Mouse (Mus musculus): Measurements from ENCODE around the gene Dnajb3. TPM values are rescaled to one million over a fixed set of nuclear protein-coding genes. Genes with fewer than 3 reads are reported as not detected.
A peak's percentile ranks its signal among the peaks of the same experiment; 100 is the strongest.
"Not testable (repeated sequence)": the region's sequence is repeated elsewhere in the genome, so short reads cannot be mapped to it uniquely, and the experiment has no call there.

The Dnajb3 gene
- total and polyA plus RNA-seq, 3 experiments = 0.16 TPM; not detected in 2

- Histone ChIP-seq H3K4me3 (ENCODE audit: low read depth, low read length) (no peak overlapping the region), H3K9me3 (replicated peaks) (no peaks in the 10 kb centered on the region), H3K4me1 (ENCODE audit: insufficient read depth, low read depth, low read length) (no peaks in the 10 kb centered on the region), H3K36me3 (replicated peaks) (no peaks in the 10 kb centered on the region), H3K27me3 (ENCODE audit: insufficient read depth, low read length) (no peaks in the 10 kb centered on the region)
- no peak for DNase-seq (ENCODE audit: low spot score)
- ATAC-seq (ENCODE audit: extremely low read depth, insufficient number of reproducible peaks, low FRiP score, poor library complexity, severe bottlenecking) = no peak
- no peak for TF ChIP-seq POLR2AphosphoS5 (IDR thresholded peaks at IDR 0.05; ENCODE audit: insufficient replicate concordance, low read depth, low read length)
- no peak for TF ChIP-seq GATA2 (IDR thresholded peaks at IDR 0.05; ENCODE audit: borderline replicate concordance, low read depth, low read length)
- no peak for TF ChIP-seq TAL1 (conservative IDR thresholded peaks at IDR 0.05; ENCODE audit: low read depth, low read length)
- no peak for TF ChIP-seq GATA1 (IDR thresholded peaks at IDR 0.05; ENCODE audit: borderline replicate concordance, low read length)
These were observed 13.4 kb downstream of the Dnajb3 start for GRCm38 (mm10) chr1:88192136-88192535.

- Histone ChIP-seq H3K4me3 (ENCODE audit: low read depth, low read length) (no peak overlapping the region), H3K27me3 (ENCODE audit: insufficient read depth, low read length) (no peaks in the 10 kb centered on the region), H3K36me3 (replicated peaks) (no peaks in the 10 kb centered on the region), H3K9me3 (replicated peaks) (no peaks in the 10 kb centered on the region), H3K4me1 (ENCODE audit: insufficient read depth, low read depth, low read length) (no peaks in the 10 kb centered on the region)
- ATAC-seq (ENCODE audit: extremely low read depth, insufficient number of reproducible peaks, low FRiP score, poor library complexity, severe bottlenecking) (no peak), DNase-seq (ENCODE audit: low spot score) (no peak)
- no peak for TF ChIP-seq TAL1 (conservative IDR thresholded peaks at IDR 0.05; ENCODE audit: low read depth, low read length)
- TF ChIP-seq POLR2AphosphoS5 (IDR thresholded peaks at IDR 0.05; ENCODE audit: insufficient replicate concordance, low read depth, low read length) = no peak
- no peak for TF ChIP-seq GATA2 (IDR thresholded peaks at IDR 0.05; ENCODE audit: borderline replicate concordance, low read depth, low read length)
These were observed 19.2 kb downstream of the Dnajb3 start for GRCm38 (mm10) chr1:88186325-88186935.

GRCm38 (mm10) chr1:88179657-88180056 lies 25.9 kb downstream of the Dnajb3 start:
- no peak for DNase-seq (ENCODE audit: low spot score)
- Histone ChIP-seq H3K36me3 (replicated peaks) (no peaks in the 10 kb centered on the region), H3K4me3 (ENCODE audit: low read depth, low read length) (no peak overlapping the region), H3K27me3 (ENCODE audit: insufficient read depth, low read length) (no peaks in the 10 kb centered on the region), H3K9me3 (replicated peaks) (peaks cover 16% of the 10 kb centered on the region), H3K4me1 (ENCODE audit: insufficient read depth, low read depth, low read length) (no peaks in the 10 kb centered on the region)
- TF ChIP-seq TAL1 (conservative IDR thresholded peaks at IDR 0.05; ENCODE audit: low read depth, low read length) (no peak), CTCF (IDR thresholded peaks at IDR 0.05; ENCODE audit: low read depth, low read length) (no peak), POLR2AphosphoS5 (IDR thresholded peaks at IDR 0.05; ENCODE audit: insufficient replicate concordance, low read depth, low read length) (no peak), GATA1 (IDR thresholded peaks at IDR 0.05; ENCODE audit: borderline replicate concordance, low read length) (no peak), GATA2 (IDR thresholded peaks at IDR 0.05; ENCODE audit: borderline replicate concordance, low read depth, low read length) (no peak)
- no peak for ATAC-seq (ENCODE audit: extremely low read depth, insufficient number of reproducible peaks, low FRiP score, poor library complexity, severe bottlenecking)

- H3K36me3 ChIP-seq (replicated peaks); H3K27me3 ChIP-seq (ENCODE audit: insufficient read depth, low read length); H3K4me3 ChIP-seq (ENCODE audit: low read depth, low read length); DNase-seq (ENCODE audit: low spot score); H3K4me1 ChIP-seq (ENCODE audit: insufficient read depth, low read depth, low read length); ATAC-seq (ENCODE audit: extremely low read depth, insufficient number of reproducible peaks, low FRiP score, poor library complexity, severe bottlenecking): not testable (repeated sequence)
- H3K9me3 ChIP-seq (replicated peaks) = peaks cover 23% of the 10 kb centered on the region
These were observed 33.4 kb downstream of the Dnajb3 start for GRCm38 (mm10) chr1:88172190-88172589.

GRCm38 (mm10) chr1:88165711-88166110 lies 39.9 kb downstream of the Dnajb3 start, which contains the start of gene Ugt1a5:
Gene Ugt1a5, plus strand, starts transcription at chr1:88166012.
- no peak for DNase-seq (ENCODE audit: low spot score)
- Histone ChIP-seq H3K36me3 (replicated peaks) (no peaks in the 10 kb centered on the region), H3K9me3 (replicated peaks) (0 out of 2 replicates have a peak, but pooled peaks cover under 1% of the 10 kb centered on the region), H3K4me1 (ENCODE audit: insufficient read depth, low read depth, low read length) (no peaks in the 10 kb centered on the region), H3K4me3 (ENCODE audit: low read depth, low read length) (no peak within 1 kb of the TSS), H3K27me3 (ENCODE audit: insufficient read depth, low read length) (peaks cover 2% of the 10 kb centered on the region; the same call in 1 of the 2 replicates)
- no peak for ATAC-seq (ENCODE audit: extremely low read depth, insufficient number of reproducible peaks, low FRiP score, poor library complexity, severe bottlenecking)
- TF ChIP-seq GATA2 (IDR thresholded peaks at IDR 0.05; ENCODE audit: borderline replicate concordance, low read depth, low read length) (no peak), CTCF (IDR thresholded peaks at IDR 0.05; ENCODE audit: low read depth, low read length) (no peak), GATA1 (IDR thresholded peaks at IDR 0.05; ENCODE audit: borderline replicate concordance, low read length) (no peak), TAL1 (conservative IDR thresholded peaks at IDR 0.05; ENCODE audit: low read depth, low read length) (no peak), POLR2AphosphoS5 (IDR thresholded peaks at IDR 0.05; ENCODE audit: insufficient replicate concordance, low read depth, low read length) (no peak)

- 0 out of 2 replicates have a peak, but pooled peaks cover 2% of the 10 kb centered on the region for H3K27me3 ChIP-seq (ENCODE audit: insufficient read depth, low read length)
- no peaks in the 10 kb centered on the region for H3K36me3 ChIP-seq (replicated peaks)
- ATAC-seq (ENCODE audit: extremely low read depth, insufficient number of reproducible peaks, low FRiP score, poor library complexity, severe bottlenecking) (peak; percentile 45; the same call in 1 of the 2 replicates), DNase-seq (ENCODE audit: low spot score) (no peak)
- TF ChIP-seq GATA2 (IDR thresholded peaks at IDR 0.05; ENCODE audit: borderline replicate concordance, low read depth, low read length) (no peak), TAL1 (conservative IDR thresholded peaks at IDR 0.05; ENCODE audit: low read depth, low read length) (no peak), GATA1 (IDR thresholded peaks at IDR 0.05; ENCODE audit: borderline replicate concordance, low read length) (no peak), CTCF (IDR thresholded peaks at IDR 0.05; ENCODE audit: low read depth, low read length) (no peak), POLR2AphosphoS5 (IDR thresholded peaks at IDR 0.05; ENCODE audit: insufficient replicate concordance, low read depth, low read length) (no peak)
- H3K9me3 ChIP-seq (replicated peaks) = no peaks in the 10 kb centered on the region
- no peaks in the 10 kb centered on the region; the same call in 1 of the 2 replicates for H3K4me1 ChIP-seq (ENCODE audit: insufficient read depth, low read depth, low read length)
- no peak overlapping the region for H3K4me3 ChIP-seq (ENCODE audit: low read depth, low read length)
These were observed 47.2 kb downstream of the Dnajb3 start for GRCm38 (mm10) chr1:88158430-88158829.

Other genes with a start within 250 kb of the Dnajb3 start
- gene Usp40, start 197.2 kb downstream of the Dnajb3 start, total RNA-seq (2014; fragmentation: Nextera tagmentation) = 104 and 109 TPM in 2 replicates
- 43.5 and 43.7 TPM in 2 replicates for gene Usp40, start 197.2 kb downstream of the Dnajb3 start, total RNA-seq (2017)
- gene Usp40, start 197.2 kb downstream of the Dnajb3 start, polyA plus RNA-seq (2012) = 2.4 and 4.2 TPM in 2 replicates
- not detected in 2 replicates for gene Ugt1a10, start 150.4 kb downstream of the Dnajb3 start, total RNA-seq (2014; fragmentation: Nextera tagmentation)
- 0.05 TPM in 1 of 2 replicates, not detected in the other for gene Ugt1a10, start 150.4 kb downstream of the Dnajb3 start, total RNA-seq (2017)
- gene Ugt1a10, start 150.4 kb downstream of the Dnajb3 start, polyA plus RNA-seq (2012) = not detected in 2 replicates
- not detected in 2 replicates for gene Ugt1a9, start 135.0 kb downstream of the Dnajb3 start, total RNA-seq (2014; fragmentation: Nextera tagmentation)
- 0.17 and 0.27 TPM in 2 replicates for gene Ugt1a9, start 135.0 kb downstream of the Dnajb3 start, total RNA-seq (2017)
- gene Ugt1a9, start 135.0 kb downstream of the Dnajb3 start, polyA plus RNA-seq (2012) = not detected in 2 replicates
- not detected in 2 replicates for gene Ugt1a8, start 118.0 kb downstream of the Dnajb3 start, total RNA-seq (2014; fragmentation: Nextera tagmentation)
- gene Ugt1a8, start 118.0 kb downstream of the Dnajb3 start, total RNA-seq (2017) = 0.17 TPM in 1 of 2 replicates, not detected in the other
- not detected in 2 replicates for gene Ugt1a8, start 118.0 kb downstream of the Dnajb3 start, polyA plus RNA-seq (2012)
- 0.30 and 0.63 TPM in 2 replicates for gene Ugt1a7c, start 110.7 kb downstream of the Dnajb3 start, total RNA-seq (2014; fragmentation: Nextera tagmentation)
- gene Ugt1a7c, start 110.7 kb downstream of the Dnajb3 start, total RNA-seq (2017) = 3.9 and 4.5 TPM in 2 replicates
- 0.08 and 0.18 TPM in 2 replicates for gene Ugt1a7c, start 110.7 kb downstream of the Dnajb3 start, polyA plus RNA-seq (2012)
- not detected in 2 replicates for gene Ugt1a6b, start 102.5 kb downstream of the Dnajb3 start, total RNA-seq (2014; fragmentation: Nextera tagmentation)
- 0.27 and 0.41 TPM in 2 replicates for gene Ugt1a6b, start 102.5 kb downstream of the Dnajb3 start, total RNA-seq (2017)
- gene Ugt1a6b, start 102.5 kb downstream of the Dnajb3 start, polyA plus RNA-seq (2012) = not detected in 2 replicates
- gene Ugt1a6a, start 71.0 kb downstream of the Dnajb3 start, total RNA-seq (2014; fragmentation: Nextera tagmentation) = 0.60 TPM in 1 of 2 replicates, not detected in the other
- gene Ugt1a6a, start 71.0 kb downstream of the Dnajb3 start, total RNA-seq (2017) = 0.23 and 0.98 TPM in 2 replicates
- not detected in 2 replicates for gene Ugt1a6a, start 71.0 kb downstream of the Dnajb3 start, polyA plus RNA-seq (2012)
- not detected in 2 replicates for gene Ugt1a5, start 39.8 kb downstream of the Dnajb3 start, total RNA-seq (2014; fragmentation: Nextera tagmentation)
- 0.05 TPM in 1 of 2 replicates, not detected in the other for gene Ugt1a5, start 39.8 kb downstream of the Dnajb3 start, total RNA-seq (2017)
- not detected in 2 replicates for gene Ugt1a5, start 39.8 kb downstream of the Dnajb3 start, polyA plus RNA-seq (2012)
- gene Ugt1a2, start 5.2 kb downstream of the Dnajb3 start, total RNA-seq (2014; fragmentation: Nextera tagmentation) = not detected in 2 replicates
- 0.05 TPM in 1 of 2 replicates, not detected in the other for gene Ugt1a2, start 5.2 kb downstream of the Dnajb3 start, total RNA-seq (2017)
- gene Ugt1a2, start 5.2 kb downstream of the Dnajb3 start, polyA plus RNA-seq (2012) = not detected in 2 replicates
- not detected in 2 replicates for gene Ugt1a1, start 6.2 kb upstream of the Dnajb3 start, total RNA-seq (2014; fragmentation: Nextera tagmentation)
- 0.06 and 0.22 TPM in 2 replicates for gene Ugt1a1, start 6.2 kb upstream of the Dnajb3 start, total RNA-seq (2017)
- not detected in 2 replicates for gene Ugt1a1, start 6.2 kb upstream of the Dnajb3 start, polyA plus RNA-seq (2012)
- not detected in 2 replicates for gene Mroh2a, start 21.2 kb upstream of the Dnajb3 start, total RNA-seq (2014; fragmentation: Nextera tagmentation)
- 0.23 and 0.49 TPM in 2 replicates for gene Mroh2a, start 21.2 kb upstream of the Dnajb3 start, total RNA-seq (2017)
- not detected in 2 replicates for gene Mroh2a, start 21.2 kb upstream of the Dnajb3 start, polyA plus RNA-seq (2012)
- gene Hjurp, start 71.9 kb upstream of the Dnajb3 start, total RNA-seq (2014; fragmentation: Nextera tagmentation) = 230 and 327 TPM in 2 replicates
- 187 and 221 TPM in 2 replicates for gene Hjurp, start 71.9 kb upstream of the Dnajb3 start, total RNA-seq (2017)
- 42.0 and 52.9 TPM in 2 replicates for gene Hjurp, start 71.9 kb upstream of the Dnajb3 start, polyA plus RNA-seq (2012)
- gene Trpm8, start 71.9 kb upstream of the Dnajb3 start, total RNA-seq (2014; fragmentation: Nextera tagmentation) = not detected in 2 replicates
- under 0.01 TPM in 1 of 2 replicates, not detected in the other for gene Trpm8, start 71.9 kb upstream of the Dnajb3 start, total RNA-seq (2017)
- gene Trpm8, start 71.9 kb upstream of the Dnajb3 start, polyA plus RNA-seq (2012) = not detected in 2 replicates
- gene Spp2, start 201.2 kb upstream of the Dnajb3 start, total RNA-seq (2014; fragmentation: Nextera tagmentation) = not detected in 2 replicates
- gene Spp2, start 201.2 kb upstream of the Dnajb3 start, total RNA-seq (2017) = not detected in 2 replicates
- not detected in 2 replicates for gene Spp2, start 201.2 kb upstream of the Dnajb3 start, polyA plus RNA-seq (2012)

All from G1E (cell line).